Mouse (Mus musculus) liver, postnatal 0 days (tissue): Measurements from ENCODE around the gene Lrrc29.

Experiments
- CTCF ChIP-seq: sonication (generic); IDR thresholded peaks from 2 replicates; pipeline ENCODE4 v1.5.1; 2016; ENCODE audit warnings: antibody characterized with exemption, low read depth
- EP300 ChIP-seq: IDR thresholded peaks from 2 replicates; pipeline ENCODE4 v1.6.1; 2016; ENCODE audit warnings: antibody characterized with exemption, low read depth, mild to moderate bottlenecking

- TF ChIP-seq CTCF (no peak), EP300 (no peak)
Observed at GRCm38 (mm10) chr8:105286907-105287306, 39.2 kb downstream of the Lrrc29 start.
